Mouse (Mus musculus) hindbrain, embryonic 11.5 days (tissue): Measurements from ENCODE around the gene Hist1h3e. TPM values are rescaled to one million over a fixed set of nuclear protein-coding genes. Genes with fewer than 3 reads are reported as not detected.

Experiments
- ATAC-seq: fragments of 200-750 bp; cut with Nextera tagmentation; 2 replicates; pipeline ENCODE4 v1.8.0; 2017; ENCODE audit warnings: mild to moderate bottlenecking, moderate TSS enrichment, moderate library complexity; ENCODE audit not compliant: low FRiP score
- DNase-seq: peaks from one replicate; pipeline ENCODE4 v3.0.0-alpha.2; 2015; ENCODE audit warnings: low spot score
- H3K27ac ChIP-seq: fragments of 300-500 bp; sonication (generic); 2 replicates; pipeline ENCODE4 v1.5.1; 2014; ENCODE audit warnings: mild to moderate bottlenecking, low read depth, low read length
- H3K27me3 ChIP-seq: fragments of 300-500 bp; sonication (generic); 2 replicates; pipeline ENCODE4 v1.6.1; 2014; ENCODE audit warnings: mild to moderate bottlenecking, low read length, moderate library complexity, mixed read lengths; ENCODE audit not compliant: control insufficient read depth, insufficient read depth
- H3K36me3 ChIP-seq: fragments of 300-500 bp; sonication (generic); 2 replicates; pipeline ENCODE4 v1.6.1; 2014; ENCODE audit warnings: mild to moderate bottlenecking, low read length, moderate library complexity, mixed read lengths; ENCODE audit not compliant: control insufficient read depth, insufficient read depth
- H3K4me1 ChIP-seq: fragments of 300-500 bp; sonication (generic); replicated peaks from 2 replicates; pipeline ENCODE4 v1.6.1; 2014; ENCODE audit warnings: low read length, mixed read lengths; ENCODE audit not compliant: control insufficient read depth, insufficient read depth
- H3K4me2 ChIP-seq: fragments of 300-500 bp; sonication (generic); replicated peaks from 2 replicates; pipeline ENCODE4 v1.6.1; 2014; ENCODE audit warnings: mild to moderate bottlenecking, low read depth, low read length
- H3K4me3 ChIP-seq: fragments of 300-500 bp; sonication (generic); 2 replicates; pipeline ENCODE4 v1.5.1; 2014; ENCODE audit warnings: low read depth, low read length
- H3K9ac ChIP-seq: fragments of 300-500 bp; sonication (generic); 2 replicates; pipeline ENCODE4 v1.6.1; 2014; ENCODE audit warnings: low read depth, low read length
- H3K9me3 ChIP-seq: fragments of 300-500 bp; sonication (generic); 2 replicates; pipeline ENCODE4 v1.6.1; 2016; ENCODE audit warnings: low read length; ENCODE audit not compliant: control insufficient read depth
- WGBS: fragments of 180-500 bp; shearing (Covaris S2); extraction: QIAGEN DNeasy Blood & Tissue Kit; methylation state at CpG from one replicate; pipeline ENCODE4 v1.1.7; 2014; 5-methylcytosine and 5-hydroxymethylcytosine counted together
- polyA plus RNA-seq: library from polyadenylated mRNA; unstranded; fragments of >200 nt; fragmentation: Nextera tagmentation; extraction: Ambion mirVana; gene quantifications from 2 replicates; pipeline ENCODE4 v1.2.1, GENCODE M21; 2014

Gene Hist1h3e
- polyA plus RNA-seq, 1 experiment from 2014 or later = 6.9 TPM

DNA sequence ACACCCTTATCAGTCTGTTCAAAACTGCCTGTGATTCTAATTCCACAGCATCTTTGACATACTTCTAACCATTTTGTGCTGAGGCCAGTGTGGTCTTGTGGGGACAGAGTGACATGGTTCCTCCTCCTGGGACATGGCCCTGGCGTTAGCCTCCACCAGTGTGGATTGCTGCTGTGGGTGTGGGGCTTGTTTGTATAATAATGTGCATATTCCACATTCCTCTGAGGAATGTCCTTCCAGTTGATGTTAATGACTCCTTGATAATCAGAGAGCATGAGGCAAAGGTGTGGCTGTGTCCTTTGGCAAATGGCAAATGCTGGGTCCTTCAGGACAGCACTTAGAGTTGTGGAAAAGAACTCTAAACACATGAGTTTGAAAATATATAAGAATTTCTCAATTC is 48.7 kb downstream of the Hist1h3e start:
- Histone ChIP-seq H3K9ac (no peak overlapping the region), H3K4me3 (no peak overlapping the region), H3K27ac (no peak overlapping the region), H3K36me3 (no peaks in the 10 kb centered on the region), H3K4me2 (no peak overlapping the region), H3K4me1 (no peaks in the 10 kb centered on the region), H3K9me3 (no peaks in the 10 kb centered on the region), H3K27me3 (no peaks in the 10 kb centered on the region)
- DNase-seq (no peak), ATAC-seq (no peak)
- WGBS = 95% methylated on average over 1 of the region's 1 CpGs

Other genes with a start within 250 kb of the Hist1h3e start
- gene Zfp322a, start 193.2 kb downstream of the Hist1h3e start, polyA plus RNA-seq = 65.0 and 65.6 TPM in 2 replicates
- gene Abt1, start 138.5 kb downstream of the Hist1h3e start, polyA plus RNA-seq = 12.1 and 13.4 TPM in 2 replicates
- gene Btn1a1, start 96.5 kb downstream of the Hist1h3e start, polyA plus RNA-seq = not detected in 2 replicates
- gene Btn2a2, start 73.5 kb downstream of the Hist1h3e start, polyA plus RNA-seq = 0.15 and 0.18 TPM in 2 replicates
- gene Hist1h4h, start 31.3 kb downstream of the Hist1h3e start, polyA plus RNA-seq = 4.7 TPM in 2 replicates
- 3.6 and 8.4 TPM in 2 replicates for gene Hist1h2af, start 28.5 kb downstream of the Hist1h3e start, polyA plus RNA-seq
- 3.7 and 4.8 TPM in 2 replicates for gene Hist1h3g, start 26.9 kb downstream of the Hist1h3e start, polyA plus RNA-seq
- gene Hist1h2bh, start 19.0 kb downstream of the Hist1h3e start, polyA plus RNA-seq = 0.60 and 0.89 TPM in 2 replicates
- 1.0 and 1.1 TPM in 2 replicates for gene Hist1h3f, start 18.3 kb downstream of the Hist1h3e start, polyA plus RNA-seq
- 0.56 and 0.80 TPM in 2 replicates for gene Hist1h4f, start 10.7 kb downstream of the Hist1h3e start, polyA plus RNA-seq
- 0.56 and 0.57 TPM in 2 replicates for gene Hist1h1d, start 9.1 kb downstream of the Hist1h3e start, polyA plus RNA-seq
- gene Hist1h2ae, start 8.9 kb upstream of the Hist1h3e start, polyA plus RNA-seq = 70.9 and 82.9 TPM in 2 replicates
- 3.2 and 4.8 TPM in 2 replicates for gene Hist1h2bg, start 9.0 kb upstream of the Hist1h3e start, polyA plus RNA-seq
- 1.5 and 3.7 TPM in 2 replicates for gene Hist1h2bf, start 11.8 kb upstream of the Hist1h3e start, polyA plus RNA-seq
- gene Hist1h2ad, start 12.0 kb upstream of the Hist1h3e start, polyA plus RNA-seq = 1.0 and 2.9 TPM in 2 replicates
- gene Hist1h3d, start 13.4 kb upstream of the Hist1h3e start, polyA plus RNA-seq = 7.2 and 8.3 TPM in 2 replicates
- gene Hist1h4d, start 19.2 kb upstream of the Hist1h3e start, polyA plus RNA-seq = 95.0 and 95.9 TPM in 2 replicates
- gene Hist1h2be, start 58.8 kb upstream of the Hist1h3e start, polyA plus RNA-seq = 1.8 and 2.2 TPM in 2 replicates
- 19.7 and 23.7 TPM in 2 replicates for gene Hist1h1e, start 60.2 kb upstream of the Hist1h3e start, polyA plus RNA-seq
- 0.79 and 0.84 TPM in 2 replicates for gene Hist1h2ac, start 121.6 kb upstream of the Hist1h3e start, polyA plus RNA-seq
- 21.0 and 26.1 TPM in 2 replicates for gene Hist1h2bc, start 121.8 kb upstream of the Hist1h3e start, polyA plus RNA-seq
- gene Hist1h1t, start 133.4 kb upstream of the Hist1h3e start, polyA plus RNA-seq = 0.17 TPM in 1 of 2 replicates, not detected in the other
- 4.5 and 4.9 TPM in 2 replicates for gene Hist1h4c, start 136.1 kb upstream of the Hist1h3e start, polyA plus RNA-seq
- gene Hfe, start 148.5 kb upstream of the Hist1h3e start, polyA plus RNA-seq = 3.4 and 4.2 TPM in 2 replicates
- 14.9 and 16.7 TPM in 2 replicates for gene Hist1h1c, start 176.4 kb upstream of the Hist1h3e start, polyA plus RNA-seq
- gene Hist1h3c, start 183.2 kb upstream of the Hist1h3e start, polyA plus RNA-seq = 10.7 and 11.3 TPM in 2 replicates
- 1.4 and 3.0 TPM in 2 replicates for gene Hist1h2bb, start 184.4 kb upstream of the Hist1h3e start, polyA plus RNA-seq
- gene Hist1h2ab, start 188.8 kb upstream of the Hist1h3e start, polyA plus RNA-seq = 42.5 and 50.0 TPM in 2 replicates
- gene Hist1h3b, start 189.9 kb upstream of the Hist1h3e start, polyA plus RNA-seq = 6.5 and 10.7 TPM in 2 replicates
- 3.6 and 4.8 TPM in 2 replicates for gene Hist1h4b, start 194.6 kb upstream of the Hist1h3e start, polyA plus RNA-seq
- 0.32 TPM in 1 of 2 replicates, not detected in the other for gene Hist1h4a, start 198.9 kb upstream of the Hist1h3e start, polyA plus RNA-seq
- gene Hist1h3a, start 200.0 kb upstream of the Hist1h3e start, polyA plus RNA-seq = 3.4 and 5.3 TPM in 2 replicates
- gene Hist1h1a, start 201.3 kb upstream of the Hist1h3e start, polyA plus RNA-seq = 2.4 and 3.7 TPM in 2 replicates
- not detected in 2 replicates for gene Trim38, start 207.5 kb upstream of the Hist1h3e start, polyA plus RNA-seq
- gene Slc17a2, start 244.6 kb upstream of the Hist1h3e start, polyA plus RNA-seq = not detected in 2 replicates